Mouse (Mus musculus) urinary bladder, adult 2 months (tissue): ENCODE data around the gene Tex26. TPM values are rescaled to one million over a fixed set of nuclear protein-coding genes. Genes with fewer than 3 reads are reported as not detected.

Experiments
- DNase-seq: peaks from one replicate; pipeline ENCODE4 v3.0.0; 2022; ENCODE audit warnings: low spot score
- polyA plus RNA-seq: library from polyadenylated mRNA; depleted of rRNA; stranded (reverse); fragments of >200 nt; gene quantifications from 2 replicates; pipeline ENCODE4 v1.2.3, GENCODE M21; 2012; rRNA removed

Tex26 gene
- polyA plus RNA-seq: 0.21 and 0.37 TPM in 2 replicates

DNA sequence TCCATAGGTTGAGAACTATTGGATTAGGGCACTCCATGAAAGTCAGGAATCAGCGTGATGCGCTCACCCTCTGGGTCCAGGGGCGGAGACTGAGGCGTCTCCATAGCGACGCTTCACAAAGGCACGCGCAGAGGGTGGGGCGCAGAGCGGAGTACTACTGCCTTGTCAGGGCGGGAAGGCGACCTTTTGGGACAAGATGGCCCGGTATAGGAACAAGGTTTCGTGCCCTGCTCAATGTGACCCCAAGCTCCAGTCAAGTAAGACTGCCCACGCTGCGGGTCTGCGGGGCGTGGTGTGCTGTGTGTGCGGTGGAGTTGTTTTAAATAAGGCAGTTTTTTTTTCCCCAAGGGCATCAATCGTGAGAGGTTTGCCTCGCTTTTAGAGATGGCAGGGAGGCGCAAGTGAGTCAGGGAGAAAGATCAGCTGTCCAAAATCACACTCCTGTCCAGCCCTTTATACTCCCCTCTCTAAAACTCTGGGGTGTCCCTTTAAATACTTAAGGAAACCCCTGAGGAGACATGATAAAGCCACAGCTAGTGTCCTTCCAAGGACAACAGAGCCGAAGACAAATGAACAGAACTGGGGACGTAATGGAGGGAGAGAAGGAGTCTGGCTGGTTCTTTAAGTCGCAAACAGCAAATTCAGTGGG, at the start of gene Tex26:
Gene Tex26, plus strand, starts transcription at position 130 of the 649 bp plus-strand sequence.
- DNase-seq: no peak

DNA sequence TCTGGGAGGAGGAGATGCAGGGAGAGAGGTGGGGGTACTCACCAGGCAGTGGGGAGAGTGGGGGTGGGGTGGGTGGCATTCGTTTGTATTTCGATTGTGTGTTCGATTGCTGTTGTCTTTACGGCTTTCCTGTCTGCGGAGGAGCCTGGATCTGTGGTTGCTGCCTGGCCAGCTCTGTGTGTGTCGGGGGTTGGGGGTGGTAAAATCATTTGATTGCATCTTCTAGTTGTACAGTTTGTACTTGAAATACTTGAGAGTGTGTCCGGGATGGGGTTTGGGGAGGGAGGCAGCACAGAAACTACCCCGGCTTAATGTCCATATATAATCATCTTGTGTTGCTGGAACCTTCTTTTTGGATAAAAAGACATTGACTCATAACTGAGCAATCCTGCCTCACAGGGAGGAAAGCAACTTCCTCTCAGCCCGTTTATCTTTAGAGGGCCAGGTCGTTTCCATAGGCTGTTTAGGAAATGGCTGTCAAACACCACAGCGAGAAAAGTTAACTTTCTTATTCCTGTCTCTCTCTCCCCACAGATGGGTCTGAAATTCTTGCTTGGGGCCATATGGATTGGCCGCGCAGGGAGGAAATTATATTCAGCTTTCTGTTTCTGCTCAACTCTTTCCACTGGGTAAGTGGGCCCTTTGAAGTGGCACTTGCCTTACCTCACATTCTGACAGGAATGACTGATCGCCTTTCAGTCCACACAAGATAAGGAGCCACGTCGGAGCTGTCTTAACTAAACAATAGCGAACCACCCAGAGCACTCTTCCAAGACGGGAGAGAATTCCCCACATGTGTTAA, 47.7 kb upstream of the Tex26 start:
- DNase-seq: no peak

DNA sequence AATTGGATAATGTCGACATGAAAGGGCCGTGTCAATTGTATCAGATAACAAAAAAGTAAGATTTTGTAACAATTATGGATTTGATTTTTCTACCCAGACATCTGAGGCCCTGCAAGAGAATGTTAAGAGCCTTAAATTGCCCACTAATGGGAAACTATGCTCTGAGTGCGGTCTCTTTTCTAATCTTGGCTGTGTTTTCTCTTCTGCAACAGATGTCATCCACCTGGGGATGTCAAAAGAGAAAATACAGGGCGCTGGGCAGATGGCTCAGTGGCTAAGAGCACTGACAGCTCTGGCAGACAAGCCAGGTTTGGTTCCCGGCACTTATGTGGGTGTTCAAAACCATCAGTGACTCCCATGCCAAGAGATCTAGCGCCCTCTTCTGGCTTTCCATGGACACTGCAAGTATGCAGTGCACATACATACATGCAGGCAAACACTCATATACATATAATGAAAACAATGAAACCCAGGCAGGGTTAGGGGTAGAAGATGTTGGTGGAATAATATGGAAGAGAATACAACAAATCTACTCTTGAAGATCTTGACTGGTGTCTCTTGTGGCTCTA, 47.0 kb upstream of the Tex26 start:
- no peak for DNase-seq

DNA sequence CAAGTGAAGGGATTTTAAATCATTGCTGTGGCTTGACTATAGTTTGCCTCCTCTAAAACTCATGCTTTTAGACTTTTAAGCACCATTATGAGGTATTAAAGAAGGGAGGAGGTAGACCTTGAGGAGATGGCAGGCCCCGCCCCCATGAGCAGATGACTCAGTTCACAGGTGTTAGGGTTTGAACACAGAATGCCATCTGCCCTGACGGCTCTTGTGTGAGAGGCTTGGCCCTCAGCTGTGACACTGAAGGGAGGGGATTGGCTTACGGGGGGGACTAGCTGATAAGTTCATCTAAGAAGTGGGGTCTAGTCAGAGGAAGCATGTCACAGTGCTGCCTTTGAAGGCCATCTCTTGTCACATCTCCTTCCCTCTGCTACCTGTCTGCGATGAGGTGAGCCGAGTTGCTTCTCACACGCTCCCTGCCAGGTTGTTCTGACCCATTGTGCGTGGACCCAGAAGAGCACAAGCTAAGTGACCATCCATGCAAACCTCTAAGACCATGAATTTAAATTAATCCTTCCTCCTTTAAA, 37.9 kb upstream of the Tex26 start:
- no peak for DNase-seq

DNA sequence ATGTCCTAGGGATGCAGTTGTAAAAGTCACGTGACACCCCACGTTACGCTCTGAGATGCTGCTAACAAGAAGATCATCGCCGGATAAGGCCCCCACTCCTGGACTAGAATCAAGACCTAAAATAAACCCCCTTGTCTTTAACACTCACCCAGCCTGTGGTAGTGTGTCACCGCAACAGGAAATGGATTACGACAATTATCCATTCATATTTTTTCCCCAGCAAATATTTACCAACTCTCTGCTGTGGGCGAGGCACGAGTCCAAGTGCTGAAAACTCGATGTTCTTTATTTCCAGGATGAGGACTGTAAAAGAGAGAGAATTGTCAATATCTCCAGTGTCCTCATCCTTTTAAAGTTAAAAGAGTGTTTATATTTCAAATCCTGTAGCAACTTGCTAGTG, 37.4 kb upstream of the Tex26 start:
- no peak for DNase-seq

DNA sequence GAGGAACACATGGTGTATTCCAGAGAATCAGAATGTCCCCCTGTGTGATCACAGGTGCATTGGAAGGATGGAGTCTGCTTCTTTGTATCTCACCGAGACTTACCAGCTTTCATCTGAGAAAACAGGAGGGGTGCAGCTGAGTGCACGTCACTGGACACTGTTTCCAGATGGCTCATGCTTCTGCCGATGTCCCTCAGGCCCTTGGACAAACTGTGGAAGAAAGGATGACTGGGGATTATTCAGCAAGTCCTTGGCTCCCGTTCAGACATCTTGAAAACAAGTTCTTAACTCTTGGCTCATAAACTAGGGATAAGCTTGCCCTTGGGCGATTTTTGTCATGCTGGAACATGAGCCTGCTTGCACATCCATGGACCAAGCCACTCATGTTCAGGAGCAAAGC, 36.1 kb upstream of the Tex26 start:
- DNase-seq: no peak

DNA sequence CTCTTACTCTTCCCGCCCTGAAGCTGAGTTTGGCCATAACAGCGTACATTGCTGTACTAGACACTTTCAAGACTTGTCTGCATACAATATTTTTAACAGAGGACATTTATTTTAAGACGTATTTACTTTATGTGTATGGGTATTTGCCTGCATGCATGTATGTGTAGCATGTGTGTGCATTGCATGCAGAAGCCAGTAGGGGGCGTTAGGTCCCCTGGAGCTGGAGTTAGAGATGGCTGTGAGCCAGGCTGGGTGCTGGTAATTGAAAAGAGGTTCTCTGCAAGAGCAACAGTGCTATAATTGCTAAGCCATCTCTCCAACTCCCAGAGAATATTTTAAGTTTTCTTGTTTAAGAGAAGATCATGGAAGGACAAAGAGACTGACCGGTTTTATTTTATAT, 34.8 kb upstream of the Tex26 start:
- no peak for DNase-seq

DNA sequence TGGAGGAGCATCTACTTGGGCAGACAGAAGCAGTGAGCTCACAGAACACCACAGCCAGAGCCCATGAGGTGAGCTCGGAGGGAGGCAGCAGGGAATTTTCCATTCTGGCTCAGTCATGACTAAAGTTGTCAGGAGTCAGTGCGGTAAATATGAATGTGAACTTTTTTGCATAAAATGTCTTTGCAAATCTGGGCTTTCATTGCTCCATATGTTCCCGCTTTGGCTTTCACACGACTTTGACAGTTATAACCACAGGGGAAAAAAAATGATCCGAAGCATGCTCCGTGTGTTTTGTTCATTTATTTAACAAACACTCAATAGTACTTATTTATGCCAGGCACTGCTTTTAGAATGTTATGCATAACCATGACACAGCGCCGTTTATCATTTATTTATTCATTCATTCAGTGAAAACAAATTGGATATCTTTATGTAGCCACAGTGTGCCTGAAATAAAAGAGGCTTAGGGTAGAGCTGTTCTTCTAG, 32.6 kb upstream of the Tex26 start:
- no peak for DNase-seq

DNA sequence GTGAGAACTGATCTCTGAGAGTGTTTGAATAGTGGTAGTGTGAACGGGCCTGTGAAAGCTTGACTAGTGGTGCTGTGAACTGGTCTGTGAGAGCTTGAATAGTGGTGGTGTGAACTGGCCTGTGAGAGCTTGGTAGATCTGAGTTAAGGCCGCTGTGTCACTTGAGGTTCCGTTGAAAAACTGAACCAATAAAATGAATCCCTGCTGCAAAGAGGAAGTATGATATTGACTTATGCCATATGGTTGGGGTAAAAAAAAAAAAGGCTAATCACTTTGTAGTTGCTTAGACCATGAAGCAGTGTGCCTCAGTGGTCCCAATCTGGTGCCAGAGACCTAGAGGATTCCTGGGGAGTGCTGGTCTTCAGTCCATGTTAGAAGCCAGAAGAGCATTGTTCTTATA, 30.0 kb upstream of the Tex26 start:
- no peak for DNase-seq

DNA sequence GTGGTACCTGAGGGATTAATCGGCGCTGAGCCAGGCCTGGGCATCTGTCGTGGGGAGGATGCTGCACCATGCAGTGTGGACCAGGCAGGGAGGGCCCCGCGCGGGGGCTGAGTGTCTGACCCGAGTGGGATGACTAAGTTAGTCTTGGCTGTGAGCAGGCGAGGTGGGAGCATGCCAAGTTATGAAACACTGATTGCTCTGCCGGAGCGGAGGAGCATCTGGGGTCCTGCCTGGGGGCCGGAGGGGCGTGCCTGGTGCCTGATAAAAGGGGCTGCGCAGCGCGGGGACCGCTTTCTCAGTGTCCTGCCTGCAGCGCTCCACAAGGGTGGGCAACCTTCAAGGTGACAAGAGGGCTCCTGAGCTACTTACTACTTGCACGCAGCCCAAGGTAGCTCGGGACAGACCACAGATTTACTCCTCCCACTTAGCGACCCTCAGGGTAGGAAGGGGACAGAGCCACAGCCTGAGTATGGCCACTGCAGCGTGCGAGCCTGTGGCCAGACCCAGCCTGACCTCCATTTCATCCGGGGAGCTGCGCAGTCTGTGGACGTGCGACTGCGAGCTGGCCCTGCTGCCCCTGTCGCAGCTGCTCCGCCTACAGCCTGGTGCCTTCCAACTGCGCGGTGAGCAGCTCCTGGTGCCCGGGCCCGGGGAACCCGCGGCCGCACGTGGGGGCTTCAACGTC, 27.8 kb upstream of the Tex26 start, which contains the start of gene Medag:
Gene Medag, plus strand, starts transcription at position 241 of the 685 bp plus-strand sequence.
- DNase-seq: peak; percentile 63

DNA sequence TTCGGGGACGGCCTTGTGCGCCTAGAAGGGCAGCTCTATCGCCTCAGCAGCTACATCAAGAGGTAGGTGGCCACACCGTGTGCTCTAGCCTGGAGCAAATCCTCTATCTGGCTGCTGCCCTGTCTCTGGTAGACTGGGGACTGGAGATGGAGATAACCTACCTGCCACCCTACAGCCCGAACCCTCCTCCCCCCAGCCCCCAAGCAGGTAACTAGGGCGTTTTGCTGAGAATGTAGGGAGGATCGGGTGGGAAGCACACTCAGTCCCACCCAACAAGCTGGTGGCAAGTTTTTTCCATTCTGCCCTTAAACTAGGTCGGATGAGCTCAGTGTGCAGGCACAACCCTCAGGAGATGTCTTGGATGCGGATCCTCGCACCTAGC, 27.3 kb upstream of the Tex26 start:
- DNase-seq: no peak

DNA sequence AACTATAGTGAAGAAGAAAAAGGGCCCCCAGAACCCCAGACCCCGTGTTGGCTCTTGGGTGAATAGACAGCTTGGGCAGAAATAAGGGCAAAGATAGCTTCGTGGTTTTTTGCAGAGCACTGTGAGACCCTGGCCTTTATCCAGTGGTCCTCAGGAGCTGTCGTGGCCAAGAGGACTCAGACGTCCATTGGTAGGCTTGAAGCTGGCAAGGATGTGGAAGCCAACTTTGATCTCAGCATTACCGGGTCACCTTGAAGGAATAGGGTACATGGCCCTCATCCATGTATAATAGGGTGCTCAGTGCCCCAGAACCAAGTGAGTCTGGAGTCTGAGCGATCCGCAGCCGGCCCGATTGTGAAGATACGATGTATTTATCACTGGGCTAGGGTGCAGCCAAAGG, 26.8 kb upstream of the Tex26 start:
- DNase-seq: no peak

DNA sequence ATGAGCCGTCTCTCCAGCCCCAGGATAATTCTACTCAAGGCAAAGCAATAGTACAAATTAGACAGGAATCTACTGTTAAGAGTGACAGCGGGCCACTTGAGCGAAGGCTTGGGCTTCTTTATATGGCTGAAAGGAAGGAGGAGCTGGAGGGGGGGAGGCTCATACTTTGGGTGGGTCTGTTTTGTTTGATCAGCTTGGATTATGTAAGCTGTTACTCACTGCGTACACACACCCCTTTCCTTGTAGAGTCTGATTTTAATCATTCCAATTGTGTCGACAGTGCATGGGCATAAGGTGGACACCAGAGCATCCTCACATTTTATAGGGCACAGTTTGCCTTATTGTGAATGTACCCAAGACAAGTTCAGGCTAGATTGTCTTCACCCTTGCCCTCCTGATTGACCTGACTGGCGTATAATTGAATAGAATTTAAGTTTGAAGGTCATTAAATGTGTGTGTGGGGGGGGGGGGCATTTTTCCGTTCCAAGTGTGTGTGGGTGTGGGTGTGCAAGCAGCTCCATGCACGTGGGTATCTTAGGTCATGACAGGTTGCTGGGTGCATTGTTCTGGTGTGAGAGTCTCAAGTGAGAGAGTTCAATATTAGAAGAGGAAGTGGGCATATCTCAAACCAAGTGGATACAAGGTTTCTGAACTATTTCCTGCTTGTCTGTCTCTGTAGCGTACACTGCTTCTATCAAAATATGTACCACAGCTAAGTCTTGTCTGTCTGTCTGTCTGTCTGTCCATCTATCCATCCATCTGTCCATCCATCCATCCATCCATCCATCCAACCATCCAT, 24.9 kb upstream of the Tex26 start:
- no peak for DNase-seq

DNA sequence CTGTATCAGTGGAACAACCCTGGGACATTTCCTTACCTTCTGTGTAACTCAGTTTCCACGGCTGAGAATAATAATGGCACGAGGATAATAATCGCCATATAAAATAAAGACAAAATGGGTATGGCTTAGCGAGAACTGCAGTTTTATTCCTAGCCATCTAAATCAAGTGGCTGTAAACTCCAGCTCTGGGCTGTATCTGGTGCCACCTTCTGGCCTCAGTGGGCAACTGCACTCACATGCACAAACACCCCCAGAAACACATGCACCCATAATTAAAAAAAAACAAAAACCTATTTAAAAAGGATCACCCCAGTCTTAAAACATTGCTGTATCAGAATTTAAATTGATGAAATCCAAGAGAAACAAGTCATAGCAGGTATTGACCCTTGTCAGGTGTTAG, 22.1 kb upstream of the Tex26 start:
- DNase-seq: no peak

DNA sequence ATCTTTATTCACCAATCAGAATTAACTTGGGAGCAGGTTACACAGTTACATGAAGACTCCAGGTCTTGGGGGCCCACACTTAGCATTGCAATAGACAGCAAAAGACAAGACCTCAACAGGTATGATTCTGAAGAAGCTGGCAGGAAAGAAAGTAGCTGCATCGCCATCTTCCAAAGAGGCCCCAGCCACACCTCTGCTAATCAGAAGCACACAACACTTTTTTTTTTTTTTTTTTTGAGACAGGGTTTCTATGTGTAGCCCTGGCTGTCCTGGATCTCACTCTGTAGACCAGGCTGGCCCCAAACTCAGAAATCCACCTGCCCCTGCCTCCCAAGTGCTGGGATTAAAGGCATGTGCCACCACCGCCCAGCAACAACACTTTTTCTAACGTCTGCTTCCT, 12.9 kb upstream of the Tex26 start:
- no peak for DNase-seq

DNA sequence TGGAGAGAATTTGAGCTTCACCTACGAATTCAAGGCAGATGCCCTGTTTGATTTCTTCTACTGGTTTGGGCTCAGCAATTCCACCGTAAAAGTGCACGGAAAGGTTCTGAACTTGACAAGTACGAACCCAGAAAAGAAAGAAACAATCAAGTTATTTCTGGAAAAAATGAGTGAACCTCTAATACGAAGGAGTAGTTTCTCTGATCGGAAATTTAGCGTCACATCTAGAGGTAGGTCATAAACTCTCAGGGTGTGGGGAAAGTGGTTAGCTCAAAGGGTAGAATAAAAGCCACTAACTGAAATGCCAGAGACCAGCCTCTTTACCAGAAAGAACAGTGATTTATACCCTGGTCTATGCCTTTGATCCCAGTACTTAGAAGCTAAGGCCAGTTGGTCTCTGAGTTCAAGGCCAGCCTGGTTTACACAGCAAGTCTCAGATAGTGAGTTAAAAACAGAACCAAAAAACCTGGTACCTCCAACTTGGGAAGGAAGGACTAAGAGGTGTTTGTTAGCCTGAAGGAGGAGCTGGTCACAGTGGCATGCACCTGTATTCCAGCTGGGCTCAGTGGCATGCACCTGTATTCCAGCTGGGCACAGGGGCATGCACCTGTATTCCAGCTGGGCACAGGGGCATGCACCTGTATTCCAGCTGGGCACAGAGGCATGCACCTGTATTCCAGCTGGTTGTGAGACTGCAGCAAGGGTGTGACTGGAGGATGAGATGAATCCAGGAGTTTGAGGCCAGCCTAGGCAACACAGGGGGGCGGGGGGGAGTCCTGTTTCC, 12.0 kb upstream of the Tex26 start:
- no peak for DNase-seq

DNA sequence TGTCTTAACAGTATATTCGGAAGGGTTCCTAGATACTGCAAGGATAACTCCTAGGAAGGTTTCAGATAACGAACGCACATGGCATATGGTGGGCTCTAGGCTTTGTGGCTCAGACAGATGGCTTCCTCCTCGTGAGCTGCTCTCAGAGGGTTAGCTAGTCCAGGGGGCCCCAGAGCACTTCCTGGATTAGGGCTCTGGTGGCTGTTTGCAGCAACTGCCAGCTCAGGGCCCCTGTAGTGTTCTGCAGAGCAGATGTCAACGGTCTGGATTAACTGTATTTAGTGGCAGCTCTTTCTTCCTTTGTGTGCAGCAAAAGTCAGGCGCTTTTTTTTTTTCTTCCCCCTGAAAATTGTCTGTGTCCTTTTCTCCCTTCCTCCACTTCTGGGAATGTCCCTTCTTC, 11.1 kb upstream of the Tex26 start:
- DNase-seq: no peak

DNA sequence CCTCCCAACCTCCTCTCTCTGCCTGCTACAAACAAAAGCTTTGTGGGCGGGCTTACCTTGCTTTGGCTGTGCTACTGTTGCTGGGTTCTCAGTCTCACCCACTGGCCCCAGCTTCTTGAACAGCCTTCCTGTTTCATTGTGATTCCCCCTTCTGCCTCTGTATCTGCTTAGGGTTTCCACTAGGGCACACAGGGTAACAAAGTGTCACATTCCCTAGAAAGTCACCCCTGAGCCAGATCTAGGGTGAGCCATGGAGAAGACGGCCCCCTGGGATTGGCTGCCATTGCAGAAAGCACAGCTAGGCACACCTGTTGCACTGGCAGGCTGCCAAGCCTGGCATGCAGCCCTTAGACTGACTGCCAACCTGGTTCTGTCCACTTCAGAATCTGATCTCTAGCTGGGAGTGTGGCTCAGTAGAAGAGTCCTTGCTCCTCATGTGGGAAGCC, 10.6 kb upstream of the Tex26 start:
- no peak for DNase-seq

DNA sequence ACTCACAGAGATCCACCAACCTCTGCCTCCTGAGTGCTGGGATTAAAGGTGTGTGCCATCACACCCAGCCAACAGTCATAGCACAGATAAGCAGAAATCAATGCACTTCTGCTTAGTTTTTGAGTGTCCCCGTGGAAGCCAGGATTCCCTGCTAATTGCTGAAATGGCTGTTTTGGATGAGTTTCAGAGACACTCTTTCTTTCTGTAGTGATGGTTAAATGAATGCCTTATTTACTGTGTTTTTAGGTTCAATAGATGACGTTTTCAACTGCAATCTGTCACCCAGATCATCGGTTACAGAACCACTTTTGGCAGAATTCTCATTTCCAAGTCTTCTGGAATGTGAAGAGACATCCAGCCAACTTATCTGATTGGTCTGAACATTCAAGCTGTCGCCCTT, 9.9 kb upstream of the Tex26 start:
- DNase-seq: no peak

DNA sequence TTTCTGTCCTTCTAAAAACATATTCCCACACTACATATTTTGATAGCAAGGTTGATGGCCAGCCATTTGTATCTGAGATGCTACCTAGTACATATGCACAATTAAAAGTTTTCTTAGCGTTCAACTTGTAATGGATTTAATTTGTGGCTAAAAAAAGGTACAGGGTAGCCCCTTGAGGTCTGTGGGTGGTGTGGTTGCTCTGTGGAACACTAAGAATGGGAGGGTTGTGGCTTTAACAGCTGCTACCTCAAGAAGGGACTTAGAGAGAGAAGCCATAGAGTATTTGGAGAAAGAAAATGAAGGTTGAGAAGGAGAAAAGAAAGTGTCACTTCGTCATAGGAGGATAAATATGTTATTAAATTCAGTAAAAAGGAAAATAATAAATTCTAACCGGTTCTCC, 8.5 kb upstream of the Tex26 start:
- no peak for DNase-seq
